Mouse (Mus musculus) embryo, embryonic 10.5 days (tissue): ENCODE data around the gene Ypel4.

Source experiments
- DNase-seq: peaks from one replicate; pipeline ENCODE4 v3.0.0-alpha.2; 2015; ENCODE audit warnings: low spot score

Ypel4 gene

DNA sequence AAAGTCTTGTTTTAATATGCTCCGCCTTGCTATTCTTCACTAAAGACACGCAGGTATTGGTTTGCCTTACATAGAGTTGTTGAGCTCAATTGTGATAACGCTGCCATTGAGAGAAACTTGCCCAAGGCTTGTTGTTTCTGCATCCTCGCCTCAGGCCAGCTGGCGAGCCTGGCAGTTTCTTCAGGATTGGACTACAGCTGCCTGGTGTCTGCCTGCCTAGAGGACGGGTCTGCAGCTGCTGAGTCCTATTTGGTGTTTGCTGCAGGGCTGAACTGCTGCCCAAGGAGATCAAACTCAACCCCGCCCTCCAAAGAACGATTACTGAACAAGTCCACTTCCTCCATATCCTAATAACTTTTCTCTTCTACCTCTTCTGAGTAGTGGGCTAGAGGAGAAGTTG, 26.9 kb downstream of the Ypel4 start:
- no peak for DNase-seq

DNA sequence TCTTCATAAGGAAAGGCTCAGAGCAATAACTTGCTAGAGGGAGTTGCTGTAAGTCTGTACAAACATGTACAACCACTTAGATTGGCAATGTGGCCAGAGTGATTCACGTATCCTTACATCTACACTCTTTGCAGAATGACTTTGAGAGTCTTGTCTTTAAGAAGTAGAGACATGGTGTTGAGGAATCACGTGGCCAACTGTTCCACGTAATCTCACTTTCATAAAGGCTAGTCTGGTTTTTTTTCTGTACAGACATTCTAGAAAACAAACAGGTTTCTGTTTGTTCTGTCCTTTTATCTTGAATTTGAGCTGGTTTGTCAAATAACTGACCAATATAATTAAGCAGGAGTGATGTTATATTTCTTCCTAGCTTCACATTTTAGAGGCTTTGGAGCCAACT, 27.5 kb downstream of the Ypel4 start:
- DNase-seq = no peak

DNA sequence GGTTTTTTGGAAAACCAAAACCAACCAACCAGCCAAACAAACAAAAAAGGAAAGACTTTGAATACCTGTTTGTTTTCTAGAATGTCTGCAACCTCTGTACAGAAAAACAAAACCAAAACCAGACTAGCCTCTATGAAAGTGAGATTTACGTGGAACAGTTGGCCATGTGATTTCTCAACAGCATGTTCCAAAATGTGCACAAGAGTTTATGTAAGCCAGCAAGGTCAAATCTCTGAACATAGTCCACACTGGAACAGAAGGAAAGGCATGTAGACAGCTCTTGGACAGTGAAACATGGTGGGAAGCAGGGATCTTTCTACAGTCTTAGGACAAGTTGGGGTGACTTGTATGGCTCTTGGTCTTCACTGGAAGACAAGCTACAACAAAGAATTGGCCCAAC, 28.0 kb downstream of the Ypel4 start:
- no peak for DNase-seq

DNA sequence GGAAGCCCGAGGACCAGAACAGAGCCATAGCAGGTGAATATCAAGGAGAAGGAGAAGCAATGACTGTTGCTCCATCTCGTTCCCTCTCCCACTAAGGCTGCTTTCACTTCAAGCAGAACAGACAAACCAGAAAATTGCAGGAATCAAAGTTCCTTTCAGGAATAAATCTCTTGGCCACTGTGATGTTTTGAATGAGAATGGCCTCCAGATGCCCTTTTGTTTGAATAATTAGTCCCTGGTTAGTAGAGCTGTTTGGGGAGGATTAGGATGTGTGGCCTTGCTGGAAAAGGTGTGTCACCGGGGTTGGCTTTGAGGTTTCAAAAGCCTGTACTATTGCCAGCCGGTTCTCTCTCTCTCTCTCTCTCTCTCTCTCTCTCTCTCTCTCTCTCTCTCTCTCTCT, 28.4 kb downstream of the Ypel4 start:
- DNase-seq = no peak

DNA sequence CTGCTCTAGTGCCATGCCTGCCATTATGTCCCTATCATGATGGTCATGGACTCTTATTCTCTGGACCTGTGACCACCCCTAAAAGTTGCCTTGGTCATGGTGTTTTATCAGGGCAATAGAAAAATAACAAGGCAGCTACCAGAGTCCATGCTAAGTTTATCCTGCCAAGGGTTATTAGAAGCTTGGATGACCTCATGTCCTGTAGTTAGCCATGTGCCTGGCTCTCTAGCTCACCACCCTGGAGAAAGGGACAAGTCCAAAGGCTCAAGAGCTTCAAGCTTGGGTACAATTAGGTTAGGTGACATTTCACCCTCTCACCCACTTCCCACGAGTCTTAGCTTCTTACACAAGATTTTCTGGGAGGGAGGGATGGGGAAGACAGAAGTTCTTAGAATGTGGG, 29.0 kb downstream of the Ypel4 start:
- DNase-seq = no peak

DNA sequence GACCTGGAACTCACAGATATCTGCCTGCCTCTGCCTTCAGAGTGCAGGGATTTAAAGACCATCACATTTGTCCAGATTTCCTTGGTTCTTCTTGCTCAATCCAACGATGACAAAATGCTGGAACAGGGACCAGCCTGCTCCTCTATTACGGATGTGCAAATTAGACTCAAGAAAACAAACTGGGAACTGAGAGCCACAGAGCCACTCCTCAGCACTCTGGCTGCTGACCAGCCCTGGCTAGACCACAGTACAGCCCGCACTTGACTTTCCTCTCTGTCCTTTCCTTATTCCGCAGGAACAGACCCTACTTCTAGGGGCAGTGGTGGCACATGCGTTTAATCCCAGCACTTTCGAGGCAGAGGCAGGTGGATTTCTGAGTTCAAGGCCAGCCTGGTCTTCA, 36.6 kb downstream of the Ypel4 start:
- no peak for DNase-seq

DNA sequence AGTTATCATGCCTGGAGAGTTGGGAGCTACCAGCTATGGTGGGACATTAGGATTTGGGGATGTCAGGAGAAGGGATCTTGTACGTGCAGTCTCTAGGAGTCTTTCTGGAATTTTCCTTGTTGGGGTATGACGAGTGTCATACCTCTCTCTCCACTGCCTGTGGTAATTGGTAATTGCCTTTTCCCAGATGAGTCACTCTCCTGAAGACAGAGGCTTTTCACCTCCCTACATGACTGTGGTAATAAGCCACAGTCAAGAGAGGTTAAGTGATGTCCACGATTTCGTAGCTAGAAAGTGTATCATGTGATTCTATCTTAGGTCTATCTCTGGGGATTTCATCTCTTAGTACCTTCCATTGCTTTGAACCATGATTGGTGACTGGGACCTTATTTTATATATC, 38.6 kb downstream of the Ypel4 start:
- DNase-seq = no peak

DNA sequence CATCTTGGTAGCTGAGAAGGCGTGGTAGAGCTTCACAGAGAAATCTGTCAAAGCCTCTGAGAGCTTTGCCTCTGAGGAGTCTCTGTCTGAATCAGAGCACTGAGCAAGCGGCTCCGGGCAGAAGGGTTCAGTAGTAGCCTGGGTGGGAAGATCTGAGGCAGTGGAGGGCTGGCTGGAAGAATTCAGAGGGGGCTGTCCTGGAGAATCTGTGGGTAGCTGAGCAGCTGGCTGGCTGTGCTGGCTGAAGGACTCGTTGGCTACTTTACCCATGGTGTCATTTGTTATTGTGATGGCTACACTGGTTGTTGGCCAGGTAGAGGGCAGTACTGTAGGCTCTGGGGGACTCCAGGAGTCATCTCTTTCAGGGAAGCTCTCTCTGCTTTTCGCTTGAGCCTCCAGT, 39.3 kb downstream of the Ypel4 start:
- DNase-seq = no peak

DNA sequence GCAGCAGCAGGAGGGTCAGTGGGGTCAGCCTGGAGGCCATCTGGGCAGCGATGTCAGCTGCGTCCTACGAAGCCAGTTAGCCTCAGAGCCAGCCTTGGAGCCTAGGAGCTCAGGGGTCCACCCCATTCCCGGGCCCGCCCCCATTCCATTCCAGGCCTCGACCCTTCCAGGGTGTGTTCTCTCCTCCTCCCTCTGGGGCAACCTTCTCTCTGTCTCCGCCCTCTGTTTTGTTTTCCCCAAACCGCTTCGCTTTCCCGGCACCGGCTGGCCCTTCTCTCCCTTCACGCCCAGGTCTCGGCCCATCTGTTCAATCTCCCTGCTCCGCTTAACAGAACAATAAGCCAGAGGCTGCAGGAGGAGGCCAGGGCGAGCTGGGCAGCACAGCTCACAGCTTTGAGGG, 40.9 kb downstream of the Ypel4 start:
- DNase-seq = peak; percentile 93

DNA sequence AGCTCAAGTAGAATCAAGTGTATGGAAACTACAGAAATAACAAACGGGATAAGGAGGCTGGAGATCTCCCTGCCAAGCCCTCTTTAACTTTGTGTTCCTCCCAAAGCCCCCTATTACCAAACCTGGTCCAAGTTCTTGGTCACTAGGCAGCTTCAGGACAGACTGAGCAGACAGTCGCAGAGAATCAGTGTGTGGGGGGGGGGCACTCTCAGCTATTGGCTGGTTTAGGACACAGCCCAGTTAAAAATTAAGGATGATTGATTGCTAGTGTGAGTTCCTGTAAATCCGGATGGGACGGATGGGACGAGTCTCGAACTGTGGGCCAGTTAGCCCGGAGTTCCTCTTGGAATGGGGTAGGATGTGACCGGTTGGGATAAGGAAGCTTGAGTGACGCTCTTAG, 41.4 kb downstream of the Ypel4 start, which contains the start of gene Serping1:
Gene Serping1, minus strand, starts transcription at position 204 of the 400 bp plus-strand sequence.
- DNase-seq = peak; percentile 47

DNA sequence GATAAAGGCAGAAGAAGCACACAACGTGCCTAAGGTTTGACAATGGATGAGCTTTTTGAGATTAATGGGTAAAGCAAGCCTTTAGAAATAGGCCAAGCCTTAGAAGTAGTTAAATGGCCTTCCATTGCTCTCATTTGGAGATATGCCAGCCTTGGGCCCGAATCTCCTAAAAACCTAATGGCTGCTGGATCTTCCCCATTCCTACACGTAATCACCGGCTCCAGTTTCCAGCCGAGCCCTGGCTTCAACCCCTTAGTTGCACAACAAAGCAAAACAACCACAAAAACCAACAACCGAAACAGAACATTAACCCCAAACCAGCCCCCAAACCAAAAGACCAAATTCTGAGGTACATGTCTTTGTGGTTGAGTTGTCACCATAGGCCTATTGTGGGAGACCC, 41.8 kb downstream of the Ypel4 start:
- no peak for DNase-seq

DNA sequence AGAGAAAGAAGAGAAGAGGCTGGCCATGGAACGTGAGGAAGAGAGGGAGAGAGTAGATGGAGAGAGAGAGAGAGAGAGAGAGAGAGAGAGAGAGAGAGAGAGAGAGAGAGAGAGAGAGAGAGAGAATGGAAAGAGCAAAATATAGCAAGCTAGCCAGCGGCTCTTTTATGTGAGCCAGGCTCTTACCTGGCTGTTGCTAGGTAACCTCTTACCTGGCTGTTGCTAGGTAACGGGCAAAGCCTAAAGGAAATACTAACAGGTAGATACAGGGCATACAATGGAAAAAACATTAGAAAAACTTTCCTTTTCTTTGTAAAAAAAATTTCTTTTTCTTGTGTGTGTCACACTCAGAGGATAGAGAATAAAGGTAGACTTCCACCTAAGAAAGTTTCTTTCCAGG, 43.8 kb downstream of the Ypel4 start:
- DNase-seq = no peak

DNA sequence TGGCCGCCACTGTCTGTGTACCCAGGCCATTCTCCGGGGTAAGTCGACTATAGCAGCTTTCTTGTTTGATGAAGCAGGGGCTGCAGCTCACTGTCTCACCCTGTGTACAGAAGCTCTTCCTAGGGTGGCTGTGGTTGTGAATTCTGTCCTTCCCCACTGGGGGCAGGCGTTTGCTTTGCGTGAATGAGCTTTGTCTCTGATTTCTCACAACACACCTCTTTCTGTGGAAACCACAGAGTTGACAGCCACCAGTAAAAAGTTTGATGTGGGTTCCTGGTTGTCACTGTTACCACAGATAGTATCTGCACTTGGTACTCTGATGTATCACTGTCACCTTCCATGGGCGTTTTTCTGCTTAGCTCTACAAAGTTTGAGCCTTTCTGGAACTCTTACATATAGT, 45.4 kb downstream of the Ypel4 start:
- DNase-seq = peak; percentile 31

DNA sequence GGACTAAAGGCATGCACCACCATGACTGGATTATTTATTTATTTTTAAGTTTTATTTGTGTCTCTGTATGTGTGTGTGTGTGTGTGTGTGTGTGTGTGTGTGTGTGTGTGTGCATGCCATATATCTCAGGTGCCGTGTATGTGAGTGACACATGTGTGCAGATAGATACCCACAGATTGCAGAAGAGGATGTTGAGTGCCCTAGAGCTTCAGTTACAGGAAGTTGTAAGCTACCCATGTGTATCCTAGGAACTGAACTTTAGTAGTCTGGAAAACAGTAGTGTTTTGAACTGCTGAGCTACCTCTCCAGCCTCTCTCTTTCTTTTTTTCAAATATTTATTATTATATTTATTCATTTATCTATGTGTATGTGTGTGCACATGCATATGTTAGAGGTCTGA, 49.5 kb downstream of the Ypel4 start:
- no peak for DNase-seq

DNA sequence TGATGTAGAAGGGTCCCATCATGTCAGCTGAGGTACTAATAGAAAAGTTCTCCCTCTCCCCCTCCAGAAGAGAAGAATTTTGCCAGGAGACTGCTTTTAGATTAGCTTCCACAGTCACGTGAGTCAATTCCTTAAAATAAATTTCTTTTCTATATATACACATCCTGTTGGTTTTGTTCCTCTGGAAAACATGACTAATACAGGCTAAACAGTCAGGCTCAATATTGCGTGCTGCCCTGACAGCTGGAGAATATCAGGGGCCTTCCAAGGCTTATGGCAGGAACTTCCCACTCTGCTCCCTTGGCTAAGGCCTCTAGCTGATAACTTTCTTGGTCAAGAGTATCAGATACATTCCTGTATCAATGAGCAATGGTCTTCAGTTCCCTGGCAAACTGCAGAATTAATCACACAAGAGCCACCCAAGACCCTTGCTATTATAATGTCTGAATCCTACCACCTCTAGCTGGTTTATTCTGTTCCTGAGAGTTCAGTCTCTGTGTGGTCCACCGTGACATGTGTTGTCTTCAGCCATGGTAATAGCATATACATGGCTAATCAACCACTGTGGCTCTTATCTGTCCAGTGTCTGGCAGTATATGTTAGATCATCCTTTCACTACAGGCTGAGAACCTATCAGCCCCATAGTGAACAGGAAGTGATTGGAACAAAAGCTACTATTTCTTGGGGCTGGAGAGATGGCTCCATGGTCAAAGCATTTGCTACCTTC, 50.1 kb downstream of the Ypel4 start:
- DNase-seq = no peak
